Mouse (Mus musculus) MEL (cell line): ENCODE measurements around the gene Prr19. TPM values are rescaled to one million over a fixed set of nuclear protein-coding genes. Genes with fewer than 3 reads are reported as not detected.

Experiments used
- DNase-seq: peaks from one replicate; pipeline ENCODE4 v3.0.0; 2011; ENCODE audit warnings: low read depth, low spot score
- H3K27ac ChIP-seq: 2 replicates; pipeline ENCODE4 v1.5.1; 2012; ENCODE audit warnings: low read depth, mild to moderate bottlenecking, control low read depth, low read length, moderate library complexity; ENCODE audit not compliant: control insufficient read depth
- H3K27me3 ChIP-seq, 2 experiments: fragments of 150-350 bp in 1 of 2; sonication (generic) in 1 of 2; 2 replicates each; pipeline ENCODE4 v1.6.1; 2012; ENCODE audit warnings: low read length in 2 of 2, mild to moderate bottlenecking in 2 of 2, improper control_type of control experiment in 1 of 2, moderate library complexity in 1 of 2; ENCODE audit not compliant: insufficient read depth in 2 of 2, control insufficient read depth in 1 of 2
- H3K36me3 ChIP-seq, 2 experiments: 2 replicates each; pipeline ENCODE4 v1.6.1; 2012 to 2014; ENCODE audit warnings: low read length in 2 of 2, improper control_type of control experiment in 1 of 2, inconsistent platforms in 1 of 2, mild to moderate bottlenecking in 1 of 2; ENCODE audit not compliant: insufficient read depth in 2 of 2, control insufficient read depth in 1 of 2
- H3K4me1 ChIP-seq, 2 experiments: fragments of 150-350 bp in 1 of 2; sonication (generic) in 1 of 2; 2 replicates each; pipeline ENCODE4 v1.6.1; 2012; ENCODE audit warnings: low read length in 2 of 2, improper control_type of control experiment in 1 of 2, mild to moderate bottlenecking in 1 of 2; ENCODE audit not compliant: insufficient read depth in 2 of 2, control insufficient read depth in 1 of 2
- H3K4me3 ChIP-seq, 2 experiments: fragments of 150-350 bp in 1 of 2; sonication (generic) in 1 of 2; 2 replicates each; pipeline ENCODE4 v1.5.1; 2012; ENCODE audit warnings: low read depth in 2 of 2, low read length in 2 of 2, mild to moderate bottlenecking in 2 of 2, moderate library complexity in 2 of 2, control low read depth in 1 of 2, improper control_type of control experiment in 1 of 2; ENCODE audit not compliant: control insufficient read depth in 1 of 2, insufficient read depth in 1 of 2
- H3K79me2 ChIP-seq: 2 replicates; pipeline ENCODE4 v1.6.1; 2012; ENCODE audit warnings: mild to moderate bottlenecking, low read length, moderate library complexity; ENCODE audit not compliant: control insufficient read depth, poor library complexity, insufficient read depth
- H3K9ac ChIP-seq: 2 replicates; pipeline ENCODE4 v1.6.1; 2012; ENCODE audit warnings: low read depth, mild to moderate bottlenecking, control low read depth, low read length, moderate library complexity; ENCODE audit not compliant: control insufficient read depth, poor library complexity, severe bottlenecking
- H3K9me3 ChIP-seq: fragments of 150-350 bp; sonication (generic); replicated peaks from 2 replicates; pipeline ENCODE4 v1.6.1; 2012; ENCODE audit warnings: mild to moderate bottlenecking, low read length, improper control_type of control experiment, moderate library complexity; ENCODE audit not compliant: insufficient read depth
- CHD1 ChIP-seq: IDR thresholded peaks from 2 replicates; pipeline ENCODE4 v1.6.1; 2012; ENCODE audit warnings: low read depth, mild to moderate bottlenecking, inconsistent platforms, low read length, improper control_type of control experiment
- CHD2 ChIP-seq: IDR thresholded peaks from 2 replicates; pipeline ENCODE4 v1.6.1; 2011; ENCODE audit warnings: low read length, improper control_type of control experiment
- CTCF ChIP-seq, 3 experiments: IDR thresholded peaks in 2 of 3; conservative IDR thresholded peaks in 1 of 3; 2 replicates each; pipeline ENCODE4 v1.5.1; 2011 to 2012; ENCODE audit warnings: low read length in 3 of 3, low read depth in 2 of 3, mild to moderate bottlenecking in 2 of 3, improper control_type of control experiment in 1 of 3, inconsistent platforms in 1 of 3, mixed read lengths in 1 of 3, moderate library complexity in 1 of 3; ENCODE audit not compliant: control insufficient read depth in 1 of 3, insufficient read depth in 1 of 3, poor library complexity in 1 of 3, severe bottlenecking in 1 of 3
- E2F4 ChIP-seq: IDR thresholded peaks from 2 replicates; pipeline ENCODE4 v1.6.1; 2011; ENCODE audit warnings: low read depth, low read length, improper control_type of control experiment, borderline replicate concordance
- ELF1 ChIP-seq: IDR thresholded peaks from 2 replicates; pipeline ENCODE4 v1.6.1; 2014; ENCODE audit warnings: low read depth, mild to moderate bottlenecking, inconsistent platforms, low read length, improper control_type of control experiment, moderate library complexity
- ETS1 ChIP-seq: IDR thresholded peaks from 2 replicates; pipeline ENCODE4 v1.6.1; 2012; ENCODE audit warnings: low read depth, mild to moderate bottlenecking, inconsistent platforms, low read length, improper control_type of control experiment, moderate library complexity
- GABPA ChIP-seq: IDR thresholded peaks from 2 replicates; pipeline ENCODE4 v1.6.1; 2012; ENCODE audit warnings: low read depth, mild to moderate bottlenecking, inconsistent platforms, low read length, improper control_type of control experiment, moderate library complexity
- GATA1 ChIP-seq: IDR thresholded peaks from 2 replicates; pipeline ENCODE4 v1.6.1; 2011; ENCODE audit warnings: low read depth, low read length, improper control_type of control experiment
- JUND ChIP-seq: IDR thresholded peaks from 2 replicates; pipeline ENCODE4 v1.6.1; 2011; ENCODE audit warnings: low read depth, mild to moderate bottlenecking, improper control_type of control experiment, low read length
- KAT2A ChIP-seq: conservative IDR thresholded peaks from 2 replicates; pipeline ENCODE4 v1.6.1; 2012; ENCODE audit warnings: low read depth, low read length, improper control_type of control experiment, inconsistent platforms
- MAFK ChIP-seq: IDR thresholded peaks from 2 replicates; pipeline ENCODE4 v1.6.1; 2011; ENCODE audit warnings: low read depth, mild to moderate bottlenecking, low read length, improper control_type of control experiment, borderline replicate concordance
- MAX ChIP-seq: IDR thresholded peaks from 2 replicates; pipeline ENCODE4 v1.6.1; 2011; ENCODE audit warnings: low read length, improper control_type of control experiment
- MAZ ChIP-seq: IDR thresholded peaks from 2 replicates; pipeline ENCODE4 v1.6.1; 2012; ENCODE audit warnings: low read depth, mild to moderate bottlenecking, inconsistent platforms, low read length, improper control_type of control experiment
- MXI1 ChIP-seq: IDR thresholded peaks from 2 replicates; pipeline ENCODE4 v1.6.1; 2011; ENCODE audit warnings: mild to moderate bottlenecking, low read depth, low read length, improper control_type of control experiment
- MYB ChIP-seq: IDR thresholded peaks from 2 replicates; pipeline ENCODE4 v1.6.1; 2011; ENCODE audit warnings: mild to moderate bottlenecking, low read depth, low read length, improper control_type of control experiment
- MYC ChIP-seq: IDR thresholded peaks from 2 replicates; pipeline ENCODE4 v1.6.1; 2011; ENCODE audit warnings: low read depth, mild to moderate bottlenecking, low read length, improper control_type of control experiment, moderate library complexity
- NELFE ChIP-seq: IDR thresholded peaks from 2 replicates; pipeline ENCODE4 v1.6.1; 2011; ENCODE audit warnings: low read depth, low read length, improper control_type of control experiment
- NRF1 ChIP-seq: IDR thresholded peaks from 2 replicates; pipeline ENCODE4 v1.6.1; 2014; ENCODE audit warnings: low read depth, mild to moderate bottlenecking, inconsistent platforms, low read length, improper control_type of control experiment, moderate library complexity; ENCODE audit not compliant: poor library complexity, insufficient read depth, severe bottlenecking
- POLR2AphosphoS2 ChIP-seq: IDR thresholded peaks from 2 replicates; pipeline ENCODE4 v1.6.1; 2011; ENCODE audit warnings: low read length, improper control_type of control experiment
- RAD21 ChIP-seq: IDR thresholded peaks from 2 replicates; pipeline ENCODE4 v1.6.1; 2011; ENCODE audit warnings: mild to moderate bottlenecking, low read depth, low read length, improper control_type of control experiment
- RCOR1 ChIP-seq: IDR thresholded peaks from 2 replicates; pipeline ENCODE4 v1.6.1; 2012; ENCODE audit warnings: low read depth, mild to moderate bottlenecking, inconsistent platforms, low read length, improper control_type of control experiment
- SIN3A ChIP-seq: IDR thresholded peaks from 2 replicates; pipeline ENCODE4 v1.6.1; 2012; ENCODE audit warnings: low read length, improper control_type of control experiment, inconsistent platforms
- SMC3 ChIP-seq: IDR thresholded peaks from 2 replicates; pipeline ENCODE4 v1.6.1; 2011; ENCODE audit warnings: low read depth, low read length, improper control_type of control experiment
- TBP ChIP-seq: IDR thresholded peaks from 2 replicates; pipeline ENCODE4 v1.8.0; 2011; ENCODE audit warnings: low read depth, low read length, improper control_type of control experiment
- TCF12 ChIP-seq: IDR thresholded peaks from 2 replicates; pipeline ENCODE4 v1.6.1; 2014; ENCODE audit warnings: low read depth, mild to moderate bottlenecking, inconsistent platforms, low read length, improper control_type of control experiment, moderate library complexity
- UBTF ChIP-seq: IDR thresholded peaks from 2 replicates; pipeline ENCODE4 v1.6.1; 2012; ENCODE audit warnings: low read depth, mild to moderate bottlenecking, inconsistent platforms, low read length, improper control_type of control experiment, moderate library complexity, borderline replicate concordance; ENCODE audit not compliant: insufficient read depth
- USF1 ChIP-seq: IDR thresholded peaks from 2 replicates; pipeline ENCODE4 v1.6.1; 2014; ENCODE audit warnings: low read depth, mild to moderate bottlenecking, inconsistent platforms, low read length, improper control_type of control experiment, moderate library complexity
- ZC3H11A ChIP-seq: IDR thresholded peaks from 2 replicates; pipeline ENCODE4 v1.6.1; 2012; ENCODE audit warnings: low read depth, mild to moderate bottlenecking, inconsistent platforms, low read length, improper control_type of control experiment
- ZKSCAN1 ChIP-seq: IDR thresholded peaks from 2 replicates; pipeline ENCODE4 v1.6.1; 2012; ENCODE audit warnings: low read depth, mild to moderate bottlenecking, inconsistent platforms, low read length, improper control_type of control experiment, moderate library complexity
- ZMIZ1 ChIP-seq: IDR thresholded peaks from 2 replicates; pipeline ENCODE4 v1.6.1; 2012; ENCODE audit warnings: low read depth, mild to moderate bottlenecking, inconsistent platforms, low read length, improper control_type of control experiment, moderate library complexity
- ZNF384 ChIP-seq: IDR thresholded peaks from 2 replicates; pipeline ENCODE4 v1.6.1; 2012; ENCODE audit warnings: low read depth, mild to moderate bottlenecking, inconsistent platforms, low read length, improper control_type of control experiment
- polyA plus RNA-seq, 2 experiments: library from polyadenylated mRNA; stranded (reverse) in 1 of 2; unstranded in 1 of 2; fragments of >175 nt in 1 of 2; fragments of >200 nt in 1 of 2; gene quantifications; 2 replicates each; pipeline versions ENCODE4 v1.2.1 to v1.2.4; 2012; ENCODE audit warnings: low replicate concordance in 2 of 2, low read depth in 1 of 2; ENCODE audit not compliant: insufficient read length in 2 of 2, insufficient read depth in 1 of 2, missing spikeins in 1 of 2
- total RNA-seq: library from RNA; depleted of rRNA; stranded (reverse); fragments of 300-350 nt; gene quantifications from 2 replicates; pipeline ENCODE4 v1.2.3, GENCODE M21; 2012

Gene Prr19
- total and polyA plus RNA-seq, 3 experiments = 0.11 TPM; not detected in 2

GRCm38 (mm10) chr7:25277998-25278340 lies 23.2 kb upstream of the Prr19 start (continued):
- TF ChIP-seq UBTF (no peak), NRF1 (no peak), GABPA (no peak), ELF1 (no peak), JUND (no peak), MYC (no peak), MAX (no peak), ETS1 (no peak), RCOR1 (peak; percentile 57), ZC3H11A (peak; percentile 60), SIN3A (no peak; the same call in 1 of the 2 replicates), CTCF (IDR thresholded peaks at IDR 0.05 in 2 of 3, conservative IDR thresholded peaks at IDR 0.05 in 1 of 3; ENCODE audit: control insufficient read depth in 1 of 3, insufficient read depth in 1 of 3, low read depth in 2 of 3, low read length in 3 of 3, poor library complexity in 1 of 3, severe bottlenecking in 1 of 3) (peak in 1 of 3 experiments; percentile 44; a peak in 2 of 6 replicates), MYB (no peak), E2F4 (no peak), ZMIZ1 (0 out of 2 replicates have a peak, but pooled peaks have one; percentile 39)

- Histone ChIP-seq H3K4me1 (peaks cover 31 to 50% of the 10 kb centered on the region in 2 experiments), H3K9me3 (no peaks in the 10 kb centered on the region), H3K4me3 (peak overlapping the region; percentile 42 to 45), H3K9ac (peak overlapping the region; percentile 71), H3K27me3 (no peaks in the 10 kb centered on the region), H3K79me2 (peaks cover 23% of the 10 kb centered on the region), H3K27ac (peak overlapping the region; percentile 94), H3K36me3 (peaks cover 0 to 47% of the 10 kb centered on the region in 2 experiments; a peak in 2 of 4 replicates)
- DNase-seq = peak; percentile 98
- TF ChIP-seq GABPA = no peak
- no peak; the same call in 1 of the 2 replicates for TF ChIP-seq POLR2AphosphoS2
- TF ChIP-seq MAX = peak; percentile 76
- TF ChIP-seq MXI1 = peak; percentile 58
- no peak for TF ChIP-seq USF1
- TF ChIP-seq JUND = no peak
- no peak for TF ChIP-seq GATA1
- TF ChIP-seq ZC3H11A = no peak
- TF ChIP-seq MAZ = peak; percentile 96
- no peak for TF ChIP-seq MYB
- peak; percentile 59; the same call in 1 of the 2 replicates for TF ChIP-seq RAD21
- TF ChIP-seq E2F4 = peak; percentile 89
- TF ChIP-seq TCF12 = no peak; the same call in none of the 2 replicates
- TF ChIP-seq MAFK = no peak
- peak; percentile 80; the same call in 1 of the 2 replicates for TF ChIP-seq ZMIZ1
- TF ChIP-seq ETS1 = no peak; the same call in 1 of the 2 replicates
- TF ChIP-seq ZKSCAN1 = no peak
- no peak for TF ChIP-seq RCOR1
- TF ChIP-seq ZNF384 = no peak
- TF ChIP-seq TBP = peak; percentile 90
- TF ChIP-seq MYC = 0 out of 2 replicates have a peak, but pooled peaks have one; percentile 16
- peak in 2 of 3 experiments; percentile 57 to 82; a peak in 4 of 6 replicates for TF ChIP-seq CTCF (IDR thresholded peaks at IDR 0.05 in 2 of 3, conservative IDR thresholded peaks at IDR 0.05 in 1 of 3; ENCODE audit: control insufficient read depth in 1 of 3, insufficient read depth in 1 of 3, low read depth in 2 of 3, low read length in 3 of 3, poor library complexity in 1 of 3, severe bottlenecking in 1 of 3)
- 0 out of 2 replicates have a peak, but pooled peaks have one; percentile 77 for TF ChIP-seq CHD1
- no peak for TF ChIP-seq UBTF
- no peak; the same call in 1 of the 2 replicates for TF ChIP-seq SMC3
- peak; percentile 83 for TF ChIP-seq NELFE
- TF ChIP-seq SIN3A = peak; percentile 19
- TF ChIP-seq KAT2A = no peak
- no peak; the same call in 1 of the 2 replicates for TF ChIP-seq CHD2
- no peak for TF ChIP-seq ELF1
Observed at GRCm38 (mm10) chr7:25278341-25279075, 22.7 kb upstream of the Prr19 start.
